Mouse (Mus musculus) bone marrow macrophage, adult 2 months (primary cell): ENCODE measurements at regions not wholly inside any gene's neighbourhood (a gene's known extent, or its start where the extent isn't known, plus 50 kb on each side); places are given as distances from the start of the nearest gene placed in this dataset.

ENCODE experiments used
- CTCF ChIP-seq: IDR thresholded peaks from 2 replicates; pipeline ENCODE4 v1.5.1; 2012; ENCODE audit warnings: low read depth, mild to moderate bottlenecking, low read length, moderate library complexity
- POLR2A ChIP-seq: IDR thresholded peaks from 2 replicates; pipeline ENCODE4 v1.6.1; 2012; ENCODE audit warnings: mild to moderate bottlenecking, low read depth, low read length, borderline replicate concordance

DNA sequence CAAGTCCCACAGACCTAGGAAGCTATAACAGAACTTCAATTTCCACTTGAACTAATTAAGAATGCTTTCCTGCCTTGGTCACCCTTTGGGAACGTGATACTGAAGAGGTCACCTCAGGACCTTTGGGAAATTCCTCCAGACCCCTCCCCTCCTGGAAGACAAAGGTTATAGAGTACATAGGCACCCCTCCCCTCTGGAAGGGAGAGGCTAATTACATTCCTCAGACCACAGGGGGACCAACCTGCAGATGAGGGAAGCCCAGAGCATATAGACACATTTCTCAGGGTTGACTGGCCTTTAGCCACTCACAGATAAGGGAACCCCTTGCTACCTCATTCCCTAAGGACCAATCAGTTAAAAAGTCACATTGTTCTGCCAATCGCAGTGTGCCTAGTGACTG lies 301.5 kb downstream of the Atp23 start:
- no peak for TF ChIP-seq CTCF
- TF ChIP-seq POLR2A, result no peak
